Mouse (Mus musculus) heart, postnatal 0 days (tissue): Measurements from ENCODE around the gene Cabp2. TPM values are rescaled to one million over a fixed set of nuclear protein-coding genes. Genes with fewer than 3 reads are reported as not detected.
A peak's percentile ranks its signal among the peaks of the same experiment; 100 is the strongest.
"Not testable (repeated sequence)": the region's sequence is repeated elsewhere in the genome, so short reads cannot be mapped to it uniquely, and the experiment has no call there.

Experiments used
- ATAC-seq: fragments of 200-750 bp; cut with Nextera tagmentation; 2 replicates; pipeline ENCODE4 v1.8.0; 2017; ENCODE audit warnings: low read depth, moderate number of reproducible peaks, moderate library complexity; ENCODE audit not compliant: insufficient read depth
- DNase-seq: peaks from one replicate; pipeline ENCODE4 v3.0.0-alpha.2; 2016; ENCODE audit warnings: low spot score
- H3K27ac ChIP-seq: fragments of 300-500 bp; sonication (generic); 2 replicates; pipeline ENCODE4 v1.5.1; 2014; ENCODE audit warnings: low read depth, mild to moderate bottlenecking
- H3K27me3 ChIP-seq: fragments of 300-500 bp; sonication (generic); 2 replicates; pipeline ENCODE4 v1.6.1; 2014; ENCODE audit warnings: low read length, mixed read lengths; ENCODE audit not compliant: control insufficient read depth, insufficient read depth
- H3K36me3 ChIP-seq: fragments of 300-500 bp; sonication (generic); replicated peaks from 2 replicates; pipeline ENCODE4 v1.6.1; 2014; ENCODE audit warnings: low read length, mixed read lengths; ENCODE audit not compliant: control insufficient read depth, insufficient read depth
- H3K4me1 ChIP-seq: fragments of 300-500 bp; sonication (generic); 2 replicates; pipeline ENCODE4 v1.6.1; 2014; ENCODE audit warnings: antibody characterized with exemption; ENCODE audit not compliant: control insufficient read depth, insufficient read depth
- H3K4me2 ChIP-seq: fragments of 300-500 bp; sonication (generic); 2 replicates; pipeline ENCODE4 v1.6.1; 2014; ENCODE audit warnings: low read depth, mild to moderate bottlenecking, low read length, moderate library complexity
- H3K4me3 ChIP-seq: fragments of 300-500 bp; sonication (generic); 2 replicates; pipeline ENCODE4 v1.5.1; 2014; ENCODE audit warnings: low read depth, low read length
- H3K9ac ChIP-seq: fragments of 300-500 bp; sonication (generic); replicated peaks from 2 replicates; pipeline ENCODE4 v1.6.1; 2014; ENCODE audit warnings: low read depth, low read length, mixed read lengths
- H3K9me3 ChIP-seq: fragments of 300-500 bp; sonication (generic); replicated peaks from 2 replicates; pipeline ENCODE4 v1.6.1; 2016; ENCODE audit warnings: low read length; ENCODE audit not compliant: control insufficient read depth
- CTCF ChIP-seq: IDR thresholded peaks from 2 replicates; pipeline ENCODE4 v1.5.1; 2016; ENCODE audit warnings: antibody characterized with exemption, control low read depth, low read depth
- EP300 ChIP-seq: IDR thresholded peaks from 2 replicates; pipeline ENCODE4 v1.6.1; 2016; ENCODE audit warnings: antibody characterized with exemption, low read depth
- WGBS: fragments of 180-500 bp; shearing (Covaris S2); extraction: QIAGEN DNeasy Blood & Tissue Kit; methylation state at CpG from one replicate; pipeline ENCODE4 v1.1.7; 2014; 5-methylcytosine and 5-hydroxymethylcytosine counted together
- polyA plus RNA-seq: library from polyadenylated mRNA; unstranded; fragments of >200 nt; fragmentation: Nextera tagmentation; extraction: Ambion mirVana; gene quantifications from 2 replicates; pipeline ENCODE4 v1.2.1, GENCODE M21; 2015
- total RNA-seq: library from RNA; depleted of rRNA; stranded (reverse); fragments of >200 nt; gene quantifications from 2 replicates; pipeline ENCODE4 v1.2.3, GENCODE M21; 2014; ENCODE audit warnings: low replicate concordance; rRNA removed

Gene Cabp2
- total and polyA plus RNA-seq, 2 experiments from 2014 or later = not detected

- Histone ChIP-seq H3K4me3 (no peak overlapping the region), H3K36me3 (peaks cover 42% of the 10 kb centered on the region), H3K4me1 (peaks cover 7% of the 10 kb centered on the region; the same call in 1 of the 2 replicates), H3K27me3 (no peaks in the 10 kb centered on the region), H3K4me2 (no peak overlapping the region), H3K9ac (no peak overlapping the region), H3K27ac (no peak overlapping the region), H3K9me3 (no peaks in the 10 kb centered on the region)
- WGBS = 84% methylated on average over 2 of the region's 2 CpGs
- ATAC-seq = no peak
- DNase-seq = no peak
- TF ChIP-seq CTCF (no peak), EP300 (no peak)
These were observed 50.4 kb downstream of the Cabp2 start for GRCm38 (mm10) chr19:4131768-4132167.

- Histone ChIP-seq H3K27me3 (no peaks in the 10 kb centered on the region), H3K9ac (no peak overlapping the region), H3K9me3 (no peaks in the 10 kb centered on the region), H3K36me3 (peaks cover 26% of the 10 kb centered on the region), H3K27ac (no peak overlapping the region), H3K4me2 (no peak overlapping the region), H3K4me3 (no peak overlapping the region), H3K4me1 (peaks cover 2% of the 10 kb centered on the region; the same call in 1 of the 2 replicates)
- no peak for TF ChIP-seq CTCF
- no peak for TF ChIP-seq EP300
- no peak for DNase-seq
- 74% methylated on average over 4 of the region's 4 CpGs for WGBS
- no peak for ATAC-seq
These were observed 53.0 kb downstream of the Cabp2 start for GRCm38 (mm10) chr19:4134354-4134753.

- H3K4me1 ChIP-seq, H3K4me2 ChIP-seq, H3K9me3 ChIP-seq, H3K27ac ChIP-seq, H3K4me3 ChIP-seq, H3K27me3 ChIP-seq, DNase-seq, ATAC-seq, H3K9ac ChIP-seq: not testable (repeated sequence)
- peaks cover 26% of the 10 kb centered on the region for H3K36me3 ChIP-seq
- WGBS = 83% methylated on average over 6 of the region's 6 CpGs
These were observed 54.0 kb downstream of the Cabp2 start for GRCm38 (mm10) chr19:4135229-4135962.

- DNase-seq, H3K4me1 ChIP-seq, H3K27me3 ChIP-seq, H3K9ac ChIP-seq, H3K4me2 ChIP-seq, H3K9me3 ChIP-seq, H3K27ac ChIP-seq, H3K4me3 ChIP-seq: not testable (repeated sequence)
- peak; percentile 52; the same call in 1 of the 2 replicates for ATAC-seq
- 10% methylated on average over 8 of the region's 8 CpGs for WGBS
- peaks cover 24% of the 10 kb centered on the region for H3K36me3 ChIP-seq
- TF ChIP-seq CTCF = peak; percentile 38
These were observed 54.6 kb downstream of the Cabp2 start for GRCm38 (mm10) chr19:4135963-4136345.

- DNase-seq (no peak), ATAC-seq (no peak)
- Histone ChIP-seq H3K4me3 (no peak overlapping the region), H3K9ac (no peak overlapping the region), H3K36me3 (peaks cover 19% of the 10 kb centered on the region), H3K4me1 (no peaks in the 10 kb centered on the region), H3K4me2 (no peak overlapping the region), H3K27me3 (no peaks in the 10 kb centered on the region), H3K9me3 (no peaks in the 10 kb centered on the region), H3K27ac (no peak overlapping the region)
- TF ChIP-seq CTCF (no peak), EP300 (no peak)
- WGBS = 76% methylated on average over 5 of the region's 5 CpGs
These were observed 55.1 kb downstream of the Cabp2 start for GRCm38 (mm10) chr19:4136463-4136862.

Other genes starting within 250 kb of the Cabp2 start
Only the 30 nearest of the 34 such genes appear.
- gene Tcirg1, start 174.4 kb upstream of the Cabp2 start, total RNA-seq = 32.1 and 44.9 TPM in 2 replicates
- 12.8 and 14.1 TPM in 2 replicates for gene Tcirg1, start 174.4 kb upstream of the Cabp2 start, polyA plus RNA-seq
- 506 and 520 TPM in 2 replicates for gene Ndufs8, start 168.8 kb upstream of the Cabp2 start, total RNA-seq
- 681 and 696 TPM in 2 replicates for gene Ndufs8, start 168.8 kb upstream of the Cabp2 start, polyA plus RNA-seq
- 1.9 and 2.1 TPM in 2 replicates for gene Aldh3b1, start 151.8 kb upstream of the Cabp2 start, total RNA-seq
- 3.1 and 3.2 TPM in 2 replicates for gene Aldh3b1, start 151.8 kb upstream of the Cabp2 start, polyA plus RNA-seq
- 11.9 and 29.6 TPM in 2 replicates for gene Unc93b1, start 146.4 kb upstream of the Cabp2 start, total RNA-seq
- 15.5 and 18.1 TPM in 2 replicates for gene Unc93b1, start 146.4 kb upstream of the Cabp2 start, polyA plus RNA-seq
- not detected in 2 replicates for gene Aldh3b3, start 122.9 kb upstream of the Cabp2 start, total RNA-seq
- gene Aldh3b3, start 122.9 kb upstream of the Cabp2 start, polyA plus RNA-seq = 0.22 and 0.29 TPM in 2 replicates
- gene Aldh3b2, start 109.2 kb upstream of the Cabp2 start, total RNA-seq = 3.9 TPM in 1 of 2 replicates, not detected in the other
- gene Aldh3b2, start 109.2 kb upstream of the Cabp2 start, polyA plus RNA-seq = 0.18 TPM in 2 replicates
- gene Acy3, start 95.0 kb upstream of the Cabp2 start, total RNA-seq = 32.3 and 74.8 TPM in 2 replicates
- gene Acy3, start 95.0 kb upstream of the Cabp2 start, polyA plus RNA-seq = 21.5 and 22.6 TPM in 2 replicates
- not detected in 2 replicates for gene Tbx10, start 88.8 kb upstream of the Cabp2 start, total RNA-seq
- gene Tbx10, start 88.8 kb upstream of the Cabp2 start, polyA plus RNA-seq = not detected in 2 replicates
- gene Nudt8, start 81.0 kb upstream of the Cabp2 start, total RNA-seq = 110 and 175 TPM in 2 replicates
- gene Nudt8, start 81.0 kb upstream of the Cabp2 start, polyA plus RNA-seq = 131 and 138 TPM in 2 replicates
- 4.0 and 7.0 TPM in 2 replicates for gene Gm49405, start 81.0 kb upstream of the Cabp2 start, total RNA-seq
- gene Gm49405, start 81.0 kb upstream of the Cabp2 start, polyA plus RNA-seq = 3.6 and 4.0 TPM in 2 replicates
- gene Doc2g, start 78.3 kb upstream of the Cabp2 start, total RNA-seq = 158 and 202 TPM in 2 replicates
- gene Doc2g, start 78.3 kb upstream of the Cabp2 start, polyA plus RNA-seq = 114 and 116 TPM in 2 replicates
- gene Ndufv1, start 68.8 kb upstream of the Cabp2 start, total RNA-seq = 910 and 941 TPM in 2 replicates
- 1,083 and 1,090 TPM in 2 replicates for gene Ndufv1, start 68.8 kb upstream of the Cabp2 start, polyA plus RNA-seq
- gene Gstp1, start 43.6 kb upstream of the Cabp2 start, total RNA-seq = 266 and 311 TPM in 2 replicates
- gene Gstp1, start 43.6 kb upstream of the Cabp2 start, polyA plus RNA-seq = 440 and 449 TPM in 2 replicates
- 4.5 and 9.7 TPM in 2 replicates for gene Gstp2, start 35.6 kb upstream of the Cabp2 start, total RNA-seq
- gene Gstp2, start 35.6 kb upstream of the Cabp2 start, polyA plus RNA-seq = 17.0 and 22.7 TPM in 2 replicates
- not detected in 2 replicates for gene Gstp3, start 22.0 kb upstream of the Cabp2 start, total RNA-seq
- not detected in 2 replicates for gene Gstp3, start 22.0 kb upstream of the Cabp2 start, polyA plus RNA-seq
- gene Cdk2ap2, start 15.6 kb downstream of the Cabp2 start, total RNA-seq = 63.2 and 67.3 TPM in 2 replicates
- gene Cdk2ap2, start 15.6 kb downstream of the Cabp2 start, polyA plus RNA-seq = 46.8 and 59.6 TPM in 2 replicates
- 26.2 and 47.3 TPM in 2 replicates for gene Pitpnm1, start 18.4 kb downstream of the Cabp2 start, total RNA-seq
- 17.9 and 21.9 TPM in 2 replicates for gene Pitpnm1, start 18.4 kb downstream of the Cabp2 start, polyA plus RNA-seq
- gene Aip, start 44.3 kb downstream of the Cabp2 start, total RNA-seq = 21.4 and 23.8 TPM in 2 replicates
- 61.7 and 66.2 TPM in 2 replicates for gene Aip, start 44.3 kb downstream of the Cabp2 start, polyA plus RNA-seq
- gene Gpr152, start 58.2 kb downstream of the Cabp2 start, total RNA-seq = not detected in 2 replicates
- 0.03 TPM in 2 replicates for gene Gpr152, start 58.2 kb downstream of the Cabp2 start, polyA plus RNA-seq
- not detected in 2 replicates for gene Cabp4, start 62.5 kb downstream of the Cabp2 start, total RNA-seq
- 0.07 and 0.11 TPM in 2 replicates for gene Cabp4, start 62.5 kb downstream of the Cabp2 start, polyA plus RNA-seq
- gene Coro1b, start 67.0 kb downstream of the Cabp2 start, total RNA-seq = 120 and 144 TPM in 2 replicates
- gene Coro1b, start 67.0 kb downstream of the Cabp2 start, polyA plus RNA-seq = 97.2 and 102 TPM in 2 replicates
- gene Ptprcap, start 72.0 kb downstream of the Cabp2 start, total RNA-seq = 13.5 TPM in 1 of 2 replicates, not detected in the other
- 0.46 and 1.1 TPM in 2 replicates for gene Ptprcap, start 72.0 kb downstream of the Cabp2 start, polyA plus RNA-seq
- 34.2 and 62.0 TPM in 2 replicates for gene Rps6kb2, start 81.8 kb downstream of the Cabp2 start, total RNA-seq
- gene Rps6kb2, start 81.8 kb downstream of the Cabp2 start, polyA plus RNA-seq = 32.9 and 35.2 TPM in 2 replicates
- 40.3 and 119 TPM in 2 replicates for gene Carns1, start 93.9 kb downstream of the Cabp2 start, total RNA-seq
- gene Carns1, start 93.9 kb downstream of the Cabp2 start, polyA plus RNA-seq = 20.6 and 23.8 TPM in 2 replicates
- gene Tbc1d10c, start 109.7 kb downstream of the Cabp2 start, total RNA-seq = 5.2 TPM in 1 of 2 replicates, not detected in the other
- 2.7 and 4.4 TPM in 2 replicates for gene Tbc1d10c, start 109.7 kb downstream of the Cabp2 start, polyA plus RNA-seq
- 808 and 961 TPM in 2 replicates for gene Ppp1ca, start 110.5 kb downstream of the Cabp2 start, total RNA-seq
- 738 and 763 TPM in 2 replicates for gene Ppp1ca, start 110.5 kb downstream of the Cabp2 start, polyA plus RNA-seq
- gene Rad9a, start 120.1 kb downstream of the Cabp2 start, total RNA-seq = 9.5 and 12.3 TPM in 2 replicates
- gene Rad9a, start 120.1 kb downstream of the Cabp2 start, polyA plus RNA-seq = 9.5 and 9.7 TPM in 2 replicates
- gene Clcf1, start 132.7 kb downstream of the Cabp2 start, total RNA-seq = 3.4 and 14.7 TPM in 2 replicates
- gene Clcf1, start 132.7 kb downstream of the Cabp2 start, polyA plus RNA-seq = 0.67 and 0.91 TPM in 2 replicates
- gene AC109138.7, start 132.8 kb downstream of the Cabp2 start, total RNA-seq = not detected in 2 replicates
- gene AC109138.7, start 132.8 kb downstream of the Cabp2 start, polyA plus RNA-seq = not detected in 2 replicates
- 18.6 and 30.8 TPM in 2 replicates for gene Pold4, start 150.3 kb downstream of the Cabp2 start, total RNA-seq
- gene Pold4, start 150.3 kb downstream of the Cabp2 start, polyA plus RNA-seq = 23.0 and 27.9 TPM in 2 replicates